Mouse (Mus musculus) midbrain, embryonic 11.5 days (tissue): Measurements from ENCODE around the gene Mrpl33. TPM values are rescaled to one million over a fixed set of nuclear protein-coding genes. Genes with fewer than 3 reads are reported as not detected.
"Not testable (repeated sequence)": the region's sequence is repeated elsewhere in the genome, so short reads cannot be mapped to it uniquely, and the experiment has no call there.

Experiments
- ATAC-seq: fragments of 200-750 bp; cut with Nextera tagmentation; 2 replicates; pipeline ENCODE4 v1.8.0; 2017; ENCODE audit warnings: moderate TSS enrichment, moderate library complexity; ENCODE audit not compliant: low FRiP score
- DNase-seq: peaks from one replicate; pipeline ENCODE4 v3.0.0; 2015; ENCODE audit warnings: low spot score; ENCODE audit errors: missing footprints
- H3K27ac ChIP-seq: fragments of 300-500 bp; sonication (generic); 2 replicates; pipeline ENCODE4 v1.5.1; 2014; ENCODE audit warnings: low read depth, low read length
- H3K27me3 ChIP-seq: fragments of 300-500 bp; sonication (generic); 2 replicates; pipeline ENCODE4 v1.6.1; 2014; ENCODE audit warnings: mild to moderate bottlenecking, low read length, moderate library complexity, mixed read lengths; ENCODE audit not compliant: control insufficient read depth, insufficient read depth
- H3K36me3 ChIP-seq: fragments of 300-500 bp; sonication (generic); 2 replicates; pipeline ENCODE4 v1.6.1; 2014; ENCODE audit warnings: mild to moderate bottlenecking, low read length, moderate library complexity, mixed read lengths; ENCODE audit not compliant: control insufficient read depth, insufficient read depth
- H3K4me1 ChIP-seq: fragments of 300-500 bp; sonication (generic); 2 replicates; pipeline ENCODE4 v1.6.1; 2014; ENCODE audit warnings: low read length; ENCODE audit not compliant: control insufficient read depth, insufficient read depth
- H3K4me2 ChIP-seq: fragments of 300-500 bp; sonication (generic); 2 replicates; pipeline ENCODE4 v1.6.1; 2014; ENCODE audit warnings: mild to moderate bottlenecking, moderate library complexity
- H3K4me3 ChIP-seq: fragments of 300-500 bp; sonication (generic); 2 replicates; pipeline ENCODE4 v1.5.1; 2014; ENCODE audit warnings: low read depth, low read length
- H3K9ac ChIP-seq: fragments of 300-500 bp; sonication (generic); 2 replicates; pipeline ENCODE4 v1.6.1; 2014; ENCODE audit warnings: low read length
- H3K9me3 ChIP-seq: fragments of 300-500 bp; sonication (generic); 2 replicates; pipeline ENCODE4 v1.6.1; 2016; ENCODE audit warnings: low read length; ENCODE audit not compliant: control insufficient read depth
- WGBS: fragments of 180-500 bp; shearing (Covaris S2); extraction: QIAGEN DNeasy Blood & Tissue Kit; methylation state at CpG from one replicate; pipeline ENCODE4 v1.1.7; 2014; 5-methylcytosine and 5-hydroxymethylcytosine counted together
- polyA plus RNA-seq: library from polyadenylated mRNA; unstranded; fragments of >200 nt; fragmentation: Nextera tagmentation; extraction: Ambion mirVana; gene quantifications from 2 replicates; pipeline ENCODE4 v1.2.1, GENCODE M21; 2014

Mrpl33 gene
- polyA plus RNA-seq, 1 experiment from 2014 or later: 221 TPM

DNA sequence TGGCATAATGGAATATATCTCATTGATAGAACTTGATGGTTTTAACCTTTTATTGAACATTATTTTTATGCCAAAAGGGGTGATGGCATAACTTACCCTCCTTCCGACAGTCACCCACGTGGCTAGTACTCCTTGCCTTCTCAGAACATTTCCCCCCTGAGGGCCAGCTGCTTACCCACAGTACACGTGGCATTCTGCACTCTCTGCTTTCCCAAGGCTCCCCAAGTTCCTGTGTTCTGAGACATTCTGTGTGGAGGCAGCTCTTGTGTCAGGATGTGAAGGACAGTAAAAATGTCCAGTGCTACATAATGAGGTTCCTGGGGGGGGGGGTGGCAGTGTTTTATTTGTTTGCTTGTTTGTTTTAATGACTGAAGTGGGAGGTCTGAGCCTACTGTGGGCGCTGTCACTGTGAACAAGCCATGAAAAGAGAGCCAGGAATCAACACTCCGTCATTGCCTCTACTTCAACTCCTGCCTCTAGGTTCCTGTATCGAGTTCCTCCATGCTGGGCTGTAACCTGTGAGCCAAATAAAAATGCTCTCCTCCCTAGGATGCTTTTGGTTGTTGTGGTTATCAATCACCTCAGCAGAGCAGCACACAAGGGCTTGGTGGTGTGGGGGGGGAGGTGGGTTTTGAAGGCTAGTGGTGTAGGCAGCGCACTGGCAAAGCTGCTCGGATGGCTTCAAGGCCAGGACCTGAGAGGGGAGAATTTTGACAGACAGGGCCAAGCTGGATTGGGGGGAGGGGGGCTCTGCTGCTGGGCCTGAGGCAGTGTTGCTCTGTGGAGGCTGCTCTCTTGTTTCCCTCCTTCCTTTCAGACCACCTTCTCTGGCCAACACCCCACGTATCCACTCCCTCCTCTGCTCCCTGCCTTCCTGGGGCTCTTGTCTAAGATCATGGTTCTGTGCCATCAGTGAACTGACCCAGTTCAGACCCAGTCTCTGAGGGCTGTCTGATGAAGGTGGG is 31.1 kb downstream of the Mrpl33 start:
- Histone ChIP-seq H3K4me1 (no peaks in the 10 kb centered on the region), H3K27me3 (no peaks in the 10 kb centered on the region), H3K36me3 (no peaks in the 10 kb centered on the region), H3K27ac (no peak overlapping the region), H3K9me3 (no peaks in the 10 kb centered on the region), H3K4me3 (no peak overlapping the region), H3K9ac (no peak overlapping the region), H3K4me2 (no peak overlapping the region)
- DNase-seq (no peak), ATAC-seq (no peak)
- 81% methylated on average over 9 of the region's 9 CpGs for WGBS

DNA sequence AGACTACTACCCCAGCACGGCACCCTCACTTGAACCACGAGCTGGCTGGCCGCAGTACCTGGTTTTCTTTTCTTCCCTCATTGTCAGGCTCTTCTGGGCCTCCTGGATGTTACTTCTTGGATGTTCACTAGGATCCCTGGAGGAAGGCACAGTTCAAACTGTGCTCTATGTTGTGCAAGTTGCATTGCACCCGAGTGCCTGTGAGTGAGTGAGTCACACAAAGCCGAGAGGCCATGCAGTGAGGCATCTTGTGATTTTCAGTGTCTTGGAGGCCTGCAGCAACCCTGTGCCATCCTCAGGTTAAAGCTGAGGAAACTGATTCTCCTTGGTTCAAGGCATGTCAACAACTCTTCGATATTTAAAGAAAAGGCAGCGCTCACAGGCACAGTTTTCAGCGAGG is 31.8 kb downstream of the Mrpl33 start:
- Histone ChIP-seq H3K36me3 (no peaks in the 10 kb centered on the region), H3K4me2 (no peak overlapping the region), H3K27ac (no peak overlapping the region), H3K27me3 (no peaks in the 10 kb centered on the region), H3K9ac (no peak overlapping the region), H3K4me1 (no peaks in the 10 kb centered on the region), H3K4me3 (no peak overlapping the region), H3K9me3 (no peaks in the 10 kb centered on the region)
- ATAC-seq (no peak), DNase-seq (no peak)
- WGBS: 89% methylated on average over 8 of the region's 8 CpGs

DNA sequence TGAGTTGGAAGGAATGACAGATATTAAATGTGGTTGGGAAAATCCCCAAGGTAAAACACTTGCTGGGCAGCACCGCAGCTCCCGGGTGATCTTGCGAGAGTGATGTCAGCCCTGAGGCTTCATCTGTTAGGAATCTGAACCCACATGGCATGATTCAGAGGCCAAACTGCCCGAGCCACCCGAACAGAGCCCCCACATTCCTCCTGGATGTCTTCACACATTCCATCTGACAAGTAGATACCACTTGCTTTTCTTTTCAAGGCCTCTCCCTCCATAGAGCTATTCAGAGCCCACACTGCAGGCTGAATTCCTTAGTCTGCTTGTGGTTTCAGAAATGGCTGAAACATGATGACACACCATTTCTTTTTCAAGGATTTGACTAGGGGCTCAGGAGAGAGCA is 33.3 kb downstream of the Mrpl33 start:
- no peaks in the 10 kb centered on the region for H3K9me3 ChIP-seq
- no peak overlapping the region for H3K4me2 ChIP-seq
- H3K4me1 ChIP-seq: 0 out of 2 replicates have a peak, but pooled peaks cover 1% of the 10 kb centered on the region
- no peak overlapping the region for H3K27ac ChIP-seq
- H3K36me3 ChIP-seq: no peaks in the 10 kb centered on the region
- DNase-seq: no peak
- 75% methylated on average over 5 of the region's 5 CpGs for WGBS
- H3K4me3 ChIP-seq: no peak overlapping the region
- ATAC-seq: no peak
- H3K9ac ChIP-seq: no peak overlapping the region
- no peaks in the 10 kb centered on the region for H3K27me3 ChIP-seq

DNA sequence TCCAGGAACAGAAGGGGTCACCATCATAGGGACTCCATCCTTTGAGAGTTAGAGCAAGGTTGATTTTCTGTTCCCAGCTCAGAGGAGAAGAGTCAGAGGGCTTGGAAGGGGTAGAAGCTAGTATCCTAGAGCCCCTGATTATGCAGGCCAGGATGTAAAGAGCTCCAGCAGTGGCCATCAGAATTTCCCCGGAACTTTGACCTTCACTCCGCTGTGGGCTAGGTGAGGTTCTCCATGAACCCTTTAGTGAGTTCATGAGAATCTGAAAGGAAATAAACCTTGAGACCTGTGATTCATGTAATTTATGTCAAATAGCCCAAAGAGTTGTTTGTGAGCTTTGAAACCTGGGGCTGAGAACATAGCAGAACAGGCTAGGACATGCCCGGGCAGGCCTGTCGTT is 34.4 kb downstream of the Mrpl33 start:
- not testable (repeated sequence) for DNase-seq, ATAC-seq, H3K4me3 ChIP-seq, H3K27me3 ChIP-seq, H3K36me3 ChIP-seq, H3K4me1 ChIP-seq, H3K9me3 ChIP-seq, H3K27ac ChIP-seq, H3K9ac ChIP-seq, H3K4me2 ChIP-seq
- 99% methylated on average over 4 of the region's 4 CpGs for WGBS

DNA sequence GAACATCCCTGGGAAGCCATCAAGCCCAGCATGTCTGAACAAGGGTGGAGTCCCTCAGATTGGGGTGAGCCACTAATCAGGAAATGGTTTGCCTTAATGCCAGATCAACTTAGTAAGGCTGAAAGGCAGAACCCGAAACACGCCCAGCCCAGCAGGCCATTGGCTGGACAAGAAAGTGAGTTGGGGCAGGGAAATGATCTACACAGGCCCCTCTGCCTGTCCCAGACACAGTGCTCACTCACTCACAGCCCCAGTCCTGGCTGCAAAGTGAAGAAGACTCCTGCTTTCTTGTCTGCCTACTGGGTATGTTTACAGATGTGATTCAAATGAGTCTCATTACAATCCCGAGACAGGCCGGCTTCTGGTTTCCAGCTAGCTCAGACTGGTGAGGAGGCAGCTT is 37.4 kb downstream of the Mrpl33 start:
- H3K36me3 ChIP-seq: no peaks in the 10 kb centered on the region
- no peaks in the 10 kb centered on the region for H3K27me3 ChIP-seq
- H3K4me3 ChIP-seq: no peak overlapping the region
- H3K9ac ChIP-seq: no peak overlapping the region
- no peak overlapping the region for H3K4me2 ChIP-seq
- ATAC-seq (no peak), DNase-seq (no peak)
- WGBS: 55% methylated on average over 4 of the region's 4 CpGs
- no peak overlapping the region for H3K27ac ChIP-seq
- H3K4me1 ChIP-seq: peaks cover 20% of the 10 kb centered on the region
- no peaks in the 10 kb centered on the region for H3K9me3 ChIP-seq

DNA sequence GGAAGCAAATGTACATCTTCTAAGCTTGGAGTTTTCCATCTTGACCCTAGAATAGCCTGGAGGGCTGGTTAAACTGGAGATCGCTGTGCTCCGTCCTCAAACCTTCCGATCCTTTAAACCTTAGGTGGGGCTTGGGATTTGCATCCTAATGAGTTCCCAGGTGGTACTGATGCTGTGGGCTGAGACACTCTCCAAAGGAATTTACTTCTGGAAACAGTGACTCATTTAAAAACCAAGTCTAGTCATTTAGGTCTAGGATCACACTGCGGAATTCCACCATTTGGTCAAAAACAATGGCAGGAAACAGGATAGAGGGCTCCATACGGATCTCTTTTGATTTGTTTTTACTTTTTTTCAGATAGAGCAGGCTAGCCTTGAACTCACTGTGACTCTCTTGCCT is 37.9 kb downstream of the Mrpl33 start:
- DNase-seq (no peak), ATAC-seq (no peak)
- no peaks in the 10 kb centered on the region for H3K9me3 ChIP-seq
- H3K9ac ChIP-seq: no peak overlapping the region
- no peaks in the 10 kb centered on the region for H3K27me3 ChIP-seq
- H3K36me3 ChIP-seq: no peaks in the 10 kb centered on the region
- H3K4me1 ChIP-seq: peaks cover 20% of the 10 kb centered on the region
- no peak overlapping the region for H3K4me2 ChIP-seq
- 48% methylated on average over 5 of the region's 5 CpGs for WGBS
- no peak overlapping the region for H3K4me3 ChIP-seq
- no peak overlapping the region for H3K27ac ChIP-seq

DNA sequence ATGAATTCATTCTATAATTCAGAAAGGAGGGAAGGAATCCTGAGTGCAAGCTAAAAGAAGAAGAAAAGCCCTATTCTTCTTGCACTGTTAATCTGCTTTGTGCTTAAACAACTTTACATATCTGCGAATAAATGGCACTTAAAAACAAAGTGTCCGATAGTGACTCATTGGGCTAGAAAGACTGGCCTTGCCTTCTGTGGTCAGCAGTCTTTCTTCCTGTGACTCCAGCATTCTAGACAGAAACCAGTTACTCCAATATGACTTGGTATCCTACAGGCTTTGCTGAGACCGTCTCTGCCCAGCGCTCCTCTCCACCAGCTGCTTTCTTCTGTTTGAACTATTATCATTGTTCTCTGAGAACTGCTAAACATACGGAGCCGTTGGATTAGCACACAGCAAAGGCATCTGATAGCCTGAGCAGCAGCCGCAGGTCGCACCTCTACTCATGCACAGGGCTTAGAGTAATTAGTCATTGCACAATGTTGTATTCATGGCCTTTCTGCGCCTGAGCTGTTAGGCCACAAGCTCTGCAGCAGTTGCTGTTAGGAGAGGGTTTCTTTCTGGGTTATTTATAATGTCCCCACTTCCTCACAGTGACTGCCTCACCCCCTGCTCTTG is 40.0 kb downstream of the Mrpl33 start:
- H3K4me1 ChIP-seq: peaks cover 20% of the 10 kb centered on the region
- no peak overlapping the region for H3K4me3 ChIP-seq
- no peak overlapping the region for H3K27ac ChIP-seq
- H3K4me2 ChIP-seq: no peak overlapping the region
- 48% methylated on average over 9 of the region's 9 CpGs for WGBS
- H3K27me3 ChIP-seq: no peaks in the 10 kb centered on the region
- ATAC-seq (no peak), DNase-seq (no peak)
- no peak overlapping the region for H3K9ac ChIP-seq
- no peaks in the 10 kb centered on the region for H3K36me3 ChIP-seq
- H3K9me3 ChIP-seq: no peaks in the 10 kb centered on the region

DNA sequence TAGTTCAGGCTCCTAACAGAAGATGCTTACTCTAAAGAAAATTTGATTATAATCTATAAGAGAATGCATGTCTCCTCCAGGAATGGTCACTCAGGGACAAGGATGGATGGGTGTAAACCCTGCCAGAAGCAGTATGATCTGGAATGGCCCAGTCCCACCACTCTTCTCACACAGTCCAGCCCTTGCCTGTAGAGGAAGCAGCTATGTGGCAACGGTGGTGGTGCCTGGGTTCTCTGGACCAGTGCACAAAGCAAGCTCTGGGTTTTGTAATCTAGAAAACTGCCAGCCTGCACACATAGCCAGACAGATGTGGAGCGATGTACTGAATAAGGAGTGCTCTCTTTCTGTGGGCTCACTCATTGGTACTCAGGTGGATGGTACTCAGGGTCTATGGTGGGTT is 43.8 kb downstream of the Mrpl33 start:
- no peak overlapping the region for H3K4me2 ChIP-seq
- peaks cover 15% of the 10 kb centered on the region for H3K4me1 ChIP-seq
- H3K36me3 ChIP-seq: no peaks in the 10 kb centered on the region
- no peak overlapping the region for H3K27ac ChIP-seq
- no peaks in the 10 kb centered on the region for H3K27me3 ChIP-seq
- no peak overlapping the region for H3K4me3 ChIP-seq
- no peaks in the 10 kb centered on the region for H3K9me3 ChIP-seq
- ATAC-seq (no peak), DNase-seq (no peak)
- WGBS: 87% methylated on average over 2 of the region's 2 CpGs
- H3K9ac ChIP-seq: no peak overlapping the region

DNA sequence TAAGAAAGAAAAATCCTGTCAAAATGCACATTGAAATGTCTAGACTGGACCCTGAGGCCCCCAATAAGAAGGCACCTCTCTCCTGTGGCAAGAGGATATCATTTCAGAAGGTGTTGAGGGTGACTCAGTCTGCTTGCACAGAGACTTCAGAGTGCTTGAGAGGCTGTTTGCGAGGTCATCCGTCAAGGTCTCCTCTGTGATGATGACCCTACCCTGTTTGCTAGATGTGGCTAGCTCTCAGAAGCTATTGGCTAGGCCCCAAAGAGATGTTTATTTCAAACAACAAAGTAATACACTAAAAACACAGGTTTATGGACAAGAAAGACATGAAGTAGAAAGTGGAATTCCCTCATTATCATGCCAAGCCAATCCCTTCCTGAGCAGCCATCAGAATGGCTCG is 45.6 kb downstream of the Mrpl33 start:
- Histone ChIP-seq H3K4me1 (no peaks in the 10 kb centered on the region), H3K4me3 (no peak overlapping the region), H3K9me3 (no peaks in the 10 kb centered on the region), H3K9ac (no peak overlapping the region), H3K27me3 (no peaks in the 10 kb centered on the region), H3K36me3 (no peaks in the 10 kb centered on the region), H3K27ac (no peak overlapping the region), H3K4me2 (no peak overlapping the region)
- ATAC-seq (no peak), DNase-seq (no peak)
- WGBS: 89% methylated on average over 3 of the region's 3 CpGs
